Mouse (Mus musculus) frontal cortex, adult (tissue): ENCODE measurements around the gene Tmbim4.

Experiments used
- ATAC-seq: cut with Nextera tagmentation; 2 replicates; pipeline ENCODE4 v1.9.2; 2017; ENCODE audit warnings: mild to moderate bottlenecking, moderate library complexity, mixed read lengths; ENCODE audit not compliant: low TSS enrichment

Tmbim4 gene

GRCm38 (mm10) chr10:120201131-120201921, at the start of gene Tmbim4:
Gene Tmbim4, plus strand, starts transcription at chr10:120201590.
- 0 out of 2 replicates have a peak, but pooled peaks have one; percentile 9 for ATAC-seq

- ATAC-seq = no peak
Observed at GRCm38 (mm10) chr10:120151672-120152071, 49.7 kb upstream of the Tmbim4 start.

GRCm38 (mm10) chr10:120153911-120154310, 47.5 kb upstream of the Tmbim4 start:
- ATAC-seq = no peak

GRCm38 (mm10) chr10:120160533-120160932, 40.9 kb upstream of the Tmbim4 start:
- no peak for ATAC-seq

- ATAC-seq = no peak
Observed at GRCm38 (mm10) chr10:120162840-120163239, 38.5 kb upstream of the Tmbim4 start.

GRCm38 (mm10) chr10:120163490-120163889, 37.9 kb upstream of the Tmbim4 start:
- no peak for ATAC-seq

- ATAC-seq = peak; percentile 52; the same call in 1 of the 2 replicates
Observed at GRCm38 (mm10) chr10:120164931-120165792, 36.2 kb upstream of the Tmbim4 start.

- no peak for ATAC-seq
Observed at GRCm38 (mm10) chr10:120165793-120166503, 35.4 kb upstream of the Tmbim4 start.

- ATAC-seq = no peak
Observed at GRCm38 (mm10) chr10:120168070-120168469, 33.3 kb upstream of the Tmbim4 start.

- ATAC-seq = no peak
Observed at GRCm38 (mm10) chr10:120169064-120169463, 32.3 kb upstream of the Tmbim4 start.

- ATAC-seq = no peak
Observed at GRCm38 (mm10) chr10:120169841-120170240, 31.5 kb upstream of the Tmbim4 start.

GRCm38 (mm10) chr10:120170277-120170676, 31.1 kb upstream of the Tmbim4 start:
- no peak for ATAC-seq

GRCm38 (mm10) chr10:120171340-120171739, 30.1 kb upstream of the Tmbim4 start:
- ATAC-seq = no peak

GRCm38 (mm10) chr10:120174192-120174705, 27.1 kb upstream of the Tmbim4 start:
- ATAC-seq = no peak

GRCm38 (mm10) chr10:120182887-120183286, 18.5 kb upstream of the Tmbim4 start:
- peak; percentile 87 for ATAC-seq

- no peak for ATAC-seq
Observed at GRCm38 (mm10) chr10:120183342-120183741, 18.0 kb upstream of the Tmbim4 start.

- ATAC-seq = no peak
Observed at GRCm38 (mm10) chr10:120188513-120188912, 12.9 kb upstream of the Tmbim4 start.

- ATAC-seq = no peak
Observed at GRCm38 (mm10) chr10:120189276-120189675, 12.1 kb upstream of the Tmbim4 start.

- ATAC-seq = no peak
Observed at GRCm38 (mm10) chr10:120189782-120190181, 11.6 kb upstream of the Tmbim4 start.

GRCm38 (mm10) chr10:120191165-120191564, 10.2 kb upstream of the Tmbim4 start:
- ATAC-seq = no peak

GRCm38 (mm10) chr10:120192278-120192677, 9.1 kb upstream of the Tmbim4 start:
- no peak for ATAC-seq

- ATAC-seq = no peak
Observed at GRCm38 (mm10) chr10:120193255-120193654, 8.1 kb upstream of the Tmbim4 start.
